Mouse (Mus musculus) left cerebral cortex, adult 2 months (tissue): ENCODE results near the gene Pprc1. TPM values are rescaled to one million over a fixed set of nuclear protein-coding genes. Genes with fewer than 3 reads are reported as not detected.

Experiments used
- DNase-seq, 2 experiments: peaks; one replicate each; pipeline ENCODE4 v3.0.0; 2021 to 2022; ENCODE audit warnings: low spot score in 2 of 2, mixed read lengths in 1 of 2; ENCODE audit errors: extremely low spot score in 1 of 2
- H3K27ac ChIP-seq: fragments of 200-600 bp; 2 replicates; pipeline ENCODE4 v1.8.1; 2022
- H3K4me3 ChIP-seq: fragments of 200-600 bp; 2 replicates; pipeline ENCODE4 v1.8.1; 2022
- CTCF ChIP-seq: fragments of 200-600 bp; IDR thresholded peaks from 2 replicates; pipeline ENCODE4 v1.8.1; 2022; ENCODE audit warnings: antibody characterized with exemption, mild to moderate bottlenecking, moderate library complexity
- intact Hi-C: fragments of 180-260 bp; cut with DNase I; formaldehyde crosslinking; loops from one replicate; pipeline ENCODE4 v1.15.1; 2025
- total RNA-seq, 2 experiments: library from RNA; stranded (reverse); gene quantifications; 2 replicates each; pipeline ENCODE4 v1.2.3; 2021

Gene Pprc1
- total RNA-seq, 2 experiments from 2014 or later = 29.0 to 31.8 TPM

GRCm38 (mm10) chr19:46036477-46037242 is 8.0 kb upstream of the Pprc1 start:
- peak; percentile 46 for TF ChIP-seq CTCF
- Histone ChIP-seq H3K4me3 (no peak overlapping the region), H3K27ac (no peak overlapping the region)
- no peak for DNase-seq
- intact Hi-C loops = no loop called here

DNA sequence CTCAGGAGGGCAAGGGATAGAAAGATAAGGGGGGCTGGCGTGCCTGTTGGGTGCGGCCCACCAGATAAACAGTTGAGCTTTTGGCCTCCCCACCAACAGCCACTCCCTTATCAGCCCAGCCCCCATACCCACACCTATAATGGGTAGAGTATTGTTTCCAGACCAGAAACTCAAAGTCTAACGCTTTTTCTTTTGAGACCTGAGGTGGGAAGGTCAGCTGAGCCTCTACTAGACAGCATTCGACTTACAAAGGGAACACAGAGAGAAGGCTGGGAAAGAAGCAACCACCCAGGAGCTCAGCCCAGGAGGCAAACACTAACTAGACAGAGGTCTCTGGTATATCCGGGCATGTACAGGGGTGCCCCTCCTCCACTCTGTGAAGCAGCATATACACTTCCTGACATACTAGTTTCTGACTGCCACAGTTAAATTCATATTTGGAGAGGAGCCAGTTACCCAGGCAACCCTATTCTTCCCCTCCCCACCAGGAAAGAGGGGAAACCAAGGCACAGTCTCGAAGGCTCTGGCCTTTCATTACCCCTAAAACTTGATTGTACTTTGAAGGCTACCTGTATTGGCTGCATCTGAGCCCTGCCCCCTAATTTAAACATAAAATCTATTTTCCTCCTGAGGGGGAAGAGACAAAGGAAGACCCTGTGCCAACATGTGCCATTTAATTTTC is 7.3 kb upstream of the Pprc1 start:
- DNase-seq = no peak
- intact Hi-C loops = no loop called here
- peak overlapping the region; percentile 47 for H3K4me3 ChIP-seq
- H3K27ac ChIP-seq = no peak overlapping the region
- no peak for TF ChIP-seq CTCF

DNA sequence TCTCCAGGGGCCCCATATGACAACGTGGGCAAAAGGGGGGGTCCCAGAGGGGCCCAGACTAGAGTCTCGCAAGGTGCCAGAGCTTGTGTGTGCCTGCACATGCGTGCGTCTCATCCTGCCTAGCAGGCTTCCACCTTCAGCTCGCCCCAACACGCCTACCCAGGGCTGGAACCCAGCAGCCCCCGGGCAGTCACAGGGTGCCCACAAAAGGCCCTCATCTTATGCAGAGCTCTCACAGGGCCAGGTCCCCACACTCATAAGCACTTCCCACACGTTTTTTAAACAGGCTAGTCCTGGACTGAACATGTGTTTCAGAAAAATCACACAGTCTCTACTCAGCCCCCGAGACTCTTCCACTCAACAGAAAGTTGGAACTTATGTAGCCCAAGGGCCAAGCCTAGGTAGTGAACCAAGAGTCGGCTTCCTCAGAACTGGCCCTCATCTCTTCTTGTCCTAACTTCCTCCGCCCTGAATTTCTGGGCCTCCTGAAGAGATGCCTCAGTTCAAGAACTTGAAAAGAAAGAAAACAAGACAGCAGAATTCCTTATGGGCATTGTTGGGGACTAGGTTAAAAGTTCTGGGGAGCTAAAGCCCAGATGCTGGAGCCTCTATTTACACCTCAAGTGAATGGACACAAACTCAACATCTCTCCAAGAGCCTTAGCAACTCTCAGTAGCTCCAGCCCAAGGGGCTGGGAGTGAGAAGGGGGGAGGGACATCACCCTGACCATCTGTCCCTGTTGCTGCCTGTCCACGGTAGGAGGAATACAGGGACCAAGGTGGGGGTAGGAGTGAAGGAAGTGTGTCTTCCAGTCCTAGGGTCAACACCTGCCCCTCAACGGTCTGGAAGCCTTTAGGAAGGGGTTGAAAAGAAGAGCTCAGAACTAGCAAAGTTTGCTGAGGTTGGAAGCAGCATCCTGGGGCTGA is 6.5 kb upstream of the Pprc1 start:
- peak overlapping the region; percentile 47 for H3K4me3 ChIP-seq
- TF ChIP-seq CTCF = no peak
- H3K27ac ChIP-seq = peak overlapping the region; percentile 28; the same call in 1 of the 2 replicates
- intact Hi-C loops = loop anchor here (2.0 kb wide), 1 partner anchor 39 kb away; the partner anchor contains the start of gene Armh3
- no peak for DNase-seq

GRCm38 (mm10) chr19:46038851-46039260 is 5.8 kb upstream of the Pprc1 start:
- peak overlapping the region; percentile 87 for H3K27ac ChIP-seq
- no peak for DNase-seq
- intact Hi-C loops = loop anchor here (2.0 kb wide), 1 partner anchor 40 kb away; the partner anchor contains the start of gene Armh3
- H3K4me3 ChIP-seq = peak overlapping the region; percentile 47
- TF ChIP-seq CTCF = no peak

DNA sequence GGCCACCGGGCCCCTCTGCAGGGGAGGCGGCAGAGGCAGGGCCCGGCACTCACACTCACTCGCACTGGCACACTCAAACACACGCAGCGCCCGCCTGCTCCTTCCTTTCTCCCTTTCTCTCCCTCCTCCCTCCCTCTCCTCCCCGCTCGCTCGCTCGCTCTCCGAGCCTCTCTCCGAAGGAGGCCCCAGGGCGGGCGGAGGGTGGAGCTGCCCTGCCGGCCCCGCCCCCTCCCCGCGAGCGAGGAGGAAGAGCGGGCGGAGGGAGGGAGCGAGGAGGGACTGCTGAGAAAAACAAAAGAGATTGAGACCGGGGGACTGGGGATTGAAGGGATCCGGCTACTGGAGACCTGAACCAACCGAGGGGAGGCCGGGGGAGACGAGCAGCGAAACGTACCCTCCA is 5.2 kb upstream of the Pprc1 start:
- no peak for TF ChIP-seq CTCF
- Histone ChIP-seq H3K27ac (peak overlapping the region; percentile 87), H3K4me3 (peak overlapping the region; percentile 47)
- intact Hi-C loops = loop anchor here (2.0 kb wide), 1 partner anchor 41 kb away; the partner anchor contains the start of gene Armh3
- peak; percentile 83 to 88 for DNase-seq

GRCm38 (mm10) chr19:46040149-46040902 is 4.4 kb upstream of the Pprc1 start:
- DNase-seq = no peak
- intact Hi-C loops = no loop called here
- H3K4me3 ChIP-seq = peak overlapping the region; percentile 47
- peak overlapping the region; percentile 87 for H3K27ac ChIP-seq
- TF ChIP-seq CTCF = no peak

DNA sequence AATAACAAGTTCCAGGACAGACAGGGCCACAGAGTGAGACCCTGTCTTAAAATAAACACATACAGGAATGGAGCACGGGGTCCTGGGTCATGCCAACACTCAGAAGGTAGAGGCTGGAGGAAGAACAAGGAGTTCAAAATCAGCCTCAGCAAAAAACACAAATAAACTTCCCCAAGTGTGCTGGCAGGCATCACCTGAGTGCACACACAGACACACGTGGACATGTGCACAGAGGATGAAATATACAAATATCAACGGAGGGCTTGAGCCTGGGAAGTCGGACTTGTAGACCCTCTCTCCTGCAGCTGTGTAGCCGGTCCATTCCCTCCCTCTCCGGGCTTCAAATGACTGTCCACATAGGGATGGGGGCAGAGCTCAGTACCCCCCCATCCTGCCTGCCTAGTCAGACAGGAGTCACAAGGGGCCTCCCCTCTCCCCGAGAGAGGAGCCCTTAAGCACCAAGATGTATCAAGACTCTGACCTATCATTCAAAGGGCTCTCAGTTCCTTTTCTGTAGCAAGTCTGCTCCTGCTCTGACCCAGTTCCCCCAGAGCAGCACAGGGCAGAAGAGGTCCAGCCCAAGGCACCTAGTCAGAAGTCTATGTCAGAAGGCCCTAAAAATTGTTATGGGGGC is 3.3 kb upstream of the Pprc1 start:
- H3K27ac ChIP-seq = peak overlapping the region; percentile 88
- DNase-seq = no peak
- intact Hi-C loops = no loop called here
- TF ChIP-seq CTCF = no peak
- peak overlapping the region; percentile 70 for H3K4me3 ChIP-seq

DNA sequence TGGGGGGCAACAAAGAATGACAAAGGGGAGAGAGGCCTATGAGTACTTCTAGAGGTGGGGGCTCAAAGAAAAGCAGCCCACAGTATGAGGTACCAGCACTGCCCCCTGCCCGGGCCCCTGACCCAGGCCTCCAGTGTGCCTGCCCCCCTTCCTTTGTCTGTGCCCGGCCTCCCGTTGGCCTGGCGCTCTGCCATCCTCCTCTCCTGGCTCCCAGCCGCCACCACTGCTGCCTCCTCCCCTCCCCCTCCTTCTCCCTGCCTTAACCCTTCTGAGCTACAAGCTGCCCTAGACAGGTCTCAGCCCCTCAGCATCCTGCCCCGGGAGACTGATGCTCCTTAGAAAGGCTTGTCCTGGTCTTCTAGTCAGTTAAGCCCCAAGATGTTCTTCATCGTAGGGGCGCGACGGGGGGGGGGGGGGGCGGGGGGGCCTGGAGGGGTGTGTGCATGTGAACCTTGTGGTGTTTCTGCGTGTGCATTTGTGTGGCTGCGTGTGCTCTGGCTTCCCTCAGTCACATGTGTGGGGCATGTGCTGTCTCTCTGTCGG is 2.7 kb upstream of the Pprc1 start:
- intact Hi-C loops = no loop called here
- Histone ChIP-seq H3K27ac (peak overlapping the region; percentile 88), H3K4me3 (peak overlapping the region; percentile 70)
- DNase-seq = peak; percentile 68 to 82
- no peak for TF ChIP-seq CTCF

GRCm38 (mm10) chr19:46042476-46043011 is 2.1 kb upstream of the Pprc1 start:
- Histone ChIP-seq H3K27ac (peak overlapping the region; percentile 88), H3K4me3 (peak overlapping the region; percentile 70)
- intact Hi-C loops = no loop called here
- peak in 1 of 2 experiments; percentile 58 for DNase-seq
- no peak for TF ChIP-seq CTCF

DNA sequence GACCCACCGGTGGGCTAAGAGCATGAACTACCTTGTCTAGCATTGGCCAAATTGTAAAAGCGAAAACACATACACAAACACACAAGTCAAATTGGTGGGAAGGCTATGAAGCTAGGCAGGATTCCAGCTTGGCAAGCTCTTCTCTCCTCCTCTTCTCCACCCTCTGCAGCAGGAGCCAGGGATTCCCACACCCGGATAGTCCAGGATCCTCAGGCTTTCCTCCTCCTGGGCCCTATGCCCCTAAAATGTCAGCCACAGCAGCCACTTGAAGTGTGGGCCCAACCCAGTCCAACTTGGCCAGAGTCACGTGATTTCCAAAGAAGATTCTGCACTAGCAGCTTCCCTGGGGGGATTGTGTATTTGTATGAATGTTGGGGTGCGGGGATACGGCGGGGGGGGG is 1.3 kb upstream of the Pprc1 start:
- intact Hi-C loops = no loop called here
- DNase-seq = no peak
- no peak for TF ChIP-seq CTCF
- Histone ChIP-seq H3K27ac (peak overlapping the region; percentile 55; the same call in 1 of the 2 replicates), H3K4me3 (peak overlapping the region; percentile 70)
